Mouse (Mus musculus) embryo, embryonic 10 days (tissue): ENCODE results near the gene Erfe.

Source experiments
- DNase-seq: peaks from one replicate; pipeline ENCODE4 v3.0.0-alpha.2; 2015; ENCODE audit warnings: low spot score

The Erfe gene

GRCm38 (mm10) chr1:91373414-91373835 is 7.2 kb downstream of the Erfe start:
- no peak for DNase-seq

DNA sequence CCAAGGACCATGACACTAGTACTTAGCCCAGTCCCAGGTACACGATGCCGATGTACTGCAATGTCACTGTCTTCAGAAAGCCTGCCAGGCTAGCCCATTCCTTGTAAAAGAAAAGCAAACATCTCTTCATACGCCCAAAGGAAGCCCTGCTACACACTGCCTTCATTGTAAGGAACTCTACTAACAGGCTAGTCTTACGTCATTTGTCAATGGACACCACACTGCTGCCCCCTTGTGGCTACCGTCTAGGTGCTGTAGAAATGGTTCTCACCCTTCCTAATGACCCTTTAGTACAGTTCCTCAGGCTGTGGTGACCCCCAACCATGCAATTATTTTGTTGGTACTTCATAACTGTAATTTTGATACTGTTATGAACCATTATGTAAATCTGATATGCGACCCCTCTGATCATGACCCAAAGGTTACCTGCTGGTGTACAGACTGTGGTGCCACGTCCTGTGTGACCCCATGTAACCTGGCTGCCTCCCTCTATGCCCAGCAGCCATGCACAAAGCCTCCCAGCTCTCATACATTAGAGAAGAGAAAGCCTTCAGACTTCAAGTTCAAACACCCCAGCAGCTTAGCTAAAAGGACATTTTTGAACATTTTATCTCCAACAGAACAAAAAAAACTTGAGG is 14.3 kb downstream of the Erfe start:
- DNase-seq = peak; percentile 93

DNA sequence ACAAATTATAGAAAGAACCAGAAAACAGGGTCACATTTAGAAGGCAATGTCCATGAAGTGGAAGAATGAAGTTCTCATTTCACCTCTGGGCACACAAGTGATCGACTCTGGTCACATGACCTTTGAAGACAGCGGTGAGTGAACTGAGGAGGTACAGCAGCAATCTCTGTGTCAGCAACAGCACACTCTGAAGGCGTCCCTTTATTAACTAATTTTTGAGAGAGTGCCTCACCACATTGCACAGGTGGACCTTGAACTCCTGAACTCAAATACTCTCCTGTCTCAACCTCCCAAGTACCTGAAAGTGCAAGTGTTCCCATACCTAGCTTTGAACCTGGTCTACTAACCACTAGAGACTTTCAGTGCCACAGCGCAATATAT is 14.9 kb downstream of the Erfe start:
- no peak for DNase-seq

DNA sequence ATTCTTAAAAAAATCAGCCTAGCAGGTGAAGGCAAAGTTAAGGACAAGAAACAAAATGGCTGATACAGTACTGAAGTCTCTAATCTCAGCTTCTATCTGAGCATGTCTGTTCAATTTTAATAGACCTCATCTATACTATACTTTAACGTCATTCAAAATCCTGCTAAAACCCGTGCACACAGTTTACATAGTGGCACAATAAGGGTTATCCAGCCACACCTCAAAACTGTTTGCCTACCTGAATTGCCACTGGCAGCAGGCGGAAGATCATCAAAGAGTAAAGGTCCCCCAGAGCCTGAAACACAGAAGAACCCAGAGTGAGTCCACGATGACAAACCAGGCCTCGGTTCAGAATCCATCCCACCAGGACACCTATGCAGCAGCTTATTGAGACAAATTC is 24.1 kb downstream of the Erfe start:
- no peak for DNase-seq

GRCm38 (mm10) chr1:91397927-91398259 is 31.7 kb downstream of the Erfe start:
- peak; percentile 18 for DNase-seq

GRCm38 (mm10) chr1:91398260-91399062 is 32.2 kb downstream of the Erfe start, which contains the start of gene Ilkap:
Gene Ilkap (minus strand): TSS chr1:91398815.
- DNase-seq = peak; percentile 87

GRCm38 (mm10) chr1:91404976-91405375 is 38.7 kb downstream of the Erfe start:
- no peak for DNase-seq

DNA sequence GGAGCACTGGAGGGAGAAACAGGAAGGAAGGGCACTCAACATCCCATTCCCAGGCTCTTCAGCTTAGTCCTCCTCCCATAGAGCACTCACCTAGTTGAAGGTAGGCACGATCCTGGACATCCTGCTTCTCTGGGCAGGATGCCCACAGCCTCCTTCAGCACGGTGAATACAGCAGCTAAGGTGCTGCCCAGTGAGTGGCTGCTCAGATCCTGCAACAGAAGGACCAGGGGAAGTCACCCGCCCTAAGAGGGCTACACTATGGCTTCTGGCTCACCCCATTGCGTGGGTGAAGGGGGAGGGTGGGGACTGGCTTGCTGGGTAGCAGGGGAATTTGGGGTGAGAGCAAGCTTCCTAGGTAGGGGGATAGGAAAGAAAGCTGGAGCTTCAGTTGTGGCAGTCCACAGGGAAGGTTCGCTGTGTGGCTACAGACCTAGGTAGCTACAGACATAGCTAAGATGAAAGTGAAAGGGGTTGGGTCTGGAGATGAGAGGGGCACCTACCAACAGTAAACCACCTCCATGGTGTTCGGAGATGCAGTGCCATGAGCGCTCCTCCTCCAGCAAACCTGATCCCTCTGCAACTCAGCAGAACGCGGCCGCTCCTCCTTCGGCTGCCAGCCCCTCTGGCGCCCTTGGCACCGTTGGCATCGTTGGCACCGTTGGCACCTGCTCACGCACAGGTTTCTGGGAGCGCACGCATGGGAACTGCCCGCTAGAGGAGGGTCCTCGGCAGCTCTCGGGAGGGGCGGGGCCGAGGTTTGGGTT is 39.4 kb downstream of the Erfe start:
- no peak for DNase-seq

GRCm38 (mm10) chr1:91407819-91408218 is 41.6 kb downstream of the Erfe start:
- DNase-seq = no peak

DNA sequence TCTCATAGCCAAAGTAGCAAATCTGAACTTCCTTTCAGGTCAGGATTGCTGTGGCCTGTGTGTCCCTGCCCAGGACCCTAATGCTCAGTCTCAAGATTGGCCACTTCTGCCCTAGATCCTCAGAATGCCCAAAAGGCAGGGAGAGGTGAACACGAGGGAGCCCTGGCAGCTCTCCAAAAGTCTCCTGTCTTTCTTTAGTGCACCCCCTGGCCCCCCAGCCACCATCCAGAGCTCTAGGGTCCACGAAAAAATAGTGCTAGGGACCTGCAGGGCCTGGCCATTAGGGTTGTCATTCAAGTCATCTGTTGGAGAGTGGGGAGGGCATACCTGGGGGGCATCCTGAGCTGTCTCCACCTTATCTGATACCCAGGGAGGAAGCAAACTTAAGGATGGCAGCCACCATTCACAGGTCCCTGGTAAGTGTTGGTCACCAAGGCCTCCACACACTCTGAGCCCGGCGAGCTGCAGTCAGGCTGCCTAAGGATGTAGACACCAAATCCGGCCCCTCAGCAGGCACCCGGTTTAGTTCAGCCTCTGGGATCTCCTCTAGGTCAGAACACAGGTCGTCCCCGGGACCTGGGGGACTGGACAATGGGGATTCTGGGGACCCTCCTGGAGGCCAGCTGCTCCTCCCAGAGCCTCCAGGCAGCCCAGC is 45.5 kb downstream of the Erfe start:
- no peak for DNase-seq

DNA sequence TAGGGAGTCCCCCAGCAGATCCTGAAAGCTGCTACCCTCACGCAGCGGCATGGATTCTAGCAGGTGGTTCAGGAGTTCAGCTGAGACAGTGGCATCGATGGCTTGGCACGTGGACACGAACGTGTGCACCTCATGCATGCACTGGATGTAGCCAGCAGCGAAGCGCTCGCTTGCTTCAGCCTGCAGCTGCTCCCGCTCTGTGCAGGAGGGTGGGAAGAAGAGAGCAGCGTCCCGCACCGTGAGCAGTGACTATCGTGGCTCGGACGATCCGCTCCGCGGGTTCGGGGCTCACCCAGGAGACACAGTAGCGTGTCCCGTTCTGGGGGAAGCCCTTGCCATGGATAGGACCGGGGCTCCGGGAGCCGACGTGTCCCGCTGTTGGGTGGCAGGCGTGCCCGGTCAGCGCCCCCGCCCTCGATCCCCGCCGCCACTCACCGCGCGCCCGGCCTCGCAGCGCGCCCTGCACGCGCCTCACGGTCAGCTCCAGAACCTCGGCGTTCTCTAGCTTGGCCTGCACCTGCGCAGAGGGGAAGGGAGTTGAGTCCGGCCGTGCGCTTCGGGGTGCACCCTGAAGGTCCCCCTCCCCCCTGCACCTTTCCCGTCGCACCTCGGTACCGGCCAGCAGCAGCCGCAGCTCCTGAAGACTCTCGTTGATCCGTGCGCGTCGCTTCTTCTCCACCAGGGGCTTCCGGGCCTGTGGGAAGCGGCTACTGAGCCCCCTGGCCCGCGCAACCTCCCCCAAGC is 46.2 kb downstream of the Erfe start:
- peak; percentile 68 for DNase-seq

DNA sequence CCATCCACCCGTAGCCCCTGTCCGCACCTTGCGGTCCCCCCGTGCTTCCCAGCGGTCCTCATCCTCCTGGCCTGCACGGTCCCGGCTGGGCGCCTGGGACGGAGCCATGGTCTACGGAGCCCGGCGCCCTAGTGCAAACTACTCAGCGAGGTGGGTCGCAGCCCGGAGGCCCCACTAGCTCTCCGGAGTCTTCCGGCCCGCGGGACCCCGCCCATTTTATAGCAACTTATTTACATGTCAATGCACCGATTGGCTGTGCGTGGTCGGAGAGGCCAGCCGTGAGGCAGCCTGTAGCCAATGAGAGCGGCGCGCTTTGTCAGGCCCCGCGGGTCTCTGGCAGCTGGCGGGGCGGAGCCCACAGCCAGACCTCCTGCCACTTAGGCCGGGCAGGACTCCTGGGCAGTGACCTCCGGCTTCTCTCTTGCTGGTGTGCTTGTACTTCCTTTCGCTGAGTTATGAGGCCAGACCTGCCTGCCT is 46.8 kb downstream of the Erfe start:
- DNase-seq = peak; percentile 98

- no peak for DNase-seq
These were observed 47.3 kb downstream of the Erfe start for GRCm38 (mm10) chr1:91413536-91413897.

DNA sequence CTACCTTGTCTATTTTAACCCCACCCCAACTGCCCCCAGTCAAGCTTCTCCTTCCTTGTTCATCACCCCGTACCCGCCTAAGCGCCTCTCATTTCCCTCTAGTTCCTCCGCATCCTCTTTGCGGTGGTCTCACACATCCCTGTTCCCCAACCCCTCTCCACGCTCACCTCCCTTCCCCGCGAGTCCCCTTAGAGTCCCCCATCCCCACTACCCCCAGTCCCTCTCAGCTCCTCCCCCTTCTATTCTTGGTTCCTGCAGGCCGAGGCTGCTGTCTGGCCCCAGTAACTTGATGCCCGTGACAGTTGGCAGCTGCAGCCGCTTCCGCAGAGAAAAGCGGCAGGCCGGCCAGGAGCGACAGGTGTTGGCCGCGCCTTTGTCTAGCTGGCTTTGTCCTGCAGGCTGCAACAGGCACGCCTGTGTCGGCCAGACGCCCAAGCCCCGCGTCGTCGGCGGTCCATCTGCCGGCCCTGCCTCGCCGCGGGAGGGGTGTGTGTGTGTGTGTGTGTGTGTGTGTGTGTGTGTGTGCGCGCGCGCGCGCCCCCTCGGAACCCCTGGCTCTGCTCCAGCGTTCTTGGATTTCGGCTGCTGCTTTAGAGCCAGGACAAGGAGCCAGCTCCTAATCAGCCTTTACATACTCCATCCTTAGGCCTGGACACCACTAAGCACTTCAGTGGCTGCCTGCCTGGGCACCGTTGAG is 47.8 kb downstream of the Erfe start, which contains the start of gene Hes6:
TSS of gene Hes6 (minus strand) at position 141 of the 697 bp plus-strand sequence.
- DNase-seq = peak; percentile 86

DNA sequence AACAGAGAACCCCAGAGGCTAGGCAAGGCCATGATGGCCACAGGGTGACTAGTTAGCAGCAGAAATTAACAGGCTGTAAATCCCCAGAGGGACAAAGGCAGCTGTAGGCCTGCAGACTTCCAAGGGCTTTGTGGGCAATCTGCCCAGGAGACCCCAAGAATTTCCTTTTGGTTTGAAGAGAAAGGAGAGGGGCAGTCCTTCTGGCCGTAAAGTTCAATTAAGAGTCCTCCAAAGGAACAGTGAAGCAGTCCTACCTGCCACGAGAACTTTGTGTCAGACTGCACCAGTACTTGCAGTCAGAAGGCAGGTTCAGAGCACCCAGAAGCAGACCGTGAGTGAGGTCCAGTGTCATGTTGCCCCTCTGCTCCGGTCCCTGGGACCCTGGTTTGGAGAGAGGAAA is 48.7 kb downstream of the Erfe start:
- no peak for DNase-seq

GRCm38 (mm10) chr1:91415311-91415710 is 49.1 kb downstream of the Erfe start:
- DNase-seq = no peak

DNA sequence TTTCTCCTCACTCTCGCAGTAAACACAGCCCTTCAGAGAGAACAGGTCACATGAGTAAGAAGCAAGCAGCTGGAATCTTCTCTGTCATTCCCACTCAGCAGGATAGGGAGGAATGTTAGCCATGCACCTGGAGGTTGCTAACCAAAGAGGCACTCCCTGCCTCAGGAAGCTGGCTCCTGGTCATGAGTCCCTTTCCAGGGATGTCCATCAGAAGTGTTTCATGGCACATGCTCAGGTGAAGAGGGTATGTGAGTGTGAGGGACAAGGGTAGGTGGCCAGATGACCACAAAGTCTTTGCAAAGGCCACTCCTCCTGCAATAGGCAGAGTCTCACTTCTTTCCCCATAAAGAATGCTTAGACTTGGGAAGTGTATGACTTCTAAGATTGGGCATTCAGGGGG is 51.8 kb downstream of the Erfe start:
- DNase-seq = no peak

DNA sequence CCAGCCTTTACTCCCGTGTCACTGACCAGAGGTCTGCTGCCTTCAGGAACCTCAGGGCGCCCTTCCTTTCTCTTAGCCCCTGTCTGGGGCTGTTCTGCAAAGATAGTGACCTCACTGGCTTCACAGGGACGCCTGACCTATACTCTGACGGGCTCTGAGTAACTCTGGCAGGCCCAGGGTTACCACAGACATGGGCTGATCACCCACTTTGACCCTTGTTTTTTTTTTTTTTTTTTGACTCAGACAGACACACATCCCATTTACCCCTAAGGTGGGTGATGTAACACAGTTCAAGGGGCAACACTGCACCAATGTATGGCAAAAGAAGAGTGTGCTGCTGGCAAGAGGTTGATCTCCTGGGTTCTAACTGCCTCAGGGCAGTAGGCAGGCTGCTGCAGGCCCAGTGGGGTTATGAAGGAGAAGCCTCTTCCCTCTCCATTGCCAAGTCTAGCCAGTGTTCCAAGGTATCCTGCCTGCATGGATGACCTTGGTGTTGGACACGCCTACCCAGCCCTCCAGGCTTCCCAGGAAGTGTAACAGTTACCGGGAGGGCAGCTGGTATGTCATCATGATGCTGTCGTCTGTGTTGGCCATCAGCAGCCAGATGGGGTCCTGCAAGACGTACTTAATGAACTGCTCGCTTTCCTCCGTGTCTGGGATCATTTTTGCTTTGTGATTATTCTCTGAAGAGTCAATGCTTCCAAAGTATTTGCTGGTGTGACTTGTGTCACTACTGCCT is 53.8 kb downstream of the Erfe start:
- DNase-seq = no peak

- DNase-seq = no peak
These were observed 54.4 kb downstream of the Erfe start for GRCm38 (mm10) chr1:91420601-91421065.
